Mouse (Mus musculus) neutrophil, adult 5-6 weeks (primary cell): Measurements from ENCODE around the gene Agbl4. TPM values are rescaled to one million over a fixed set of nuclear protein-coding genes. Genes with fewer than 3 reads are reported as not detected.

Source experiments
- ATAC-seq: fragments of 151-379, 151-347 bp; 2 replicates; pipeline ENCODE4 v1.8.0; 2017; ENCODE audit warnings: mild to moderate bottlenecking, moderate TSS enrichment; ENCODE audit not compliant: insufficient number of reproducible peaks, poor library complexity, low FRiP score, severe bottlenecking; ENCODE audit errors: extremely low read depth
- total RNA-seq: library from RNA; stranded (forward); fragments of 200-1000 nt; gene quantifications from 2 replicates; pipeline ENCODE4 v1.2.3, GENCODE M21; 2017

Agbl4 gene
- total RNA-seq, 1 experiment from 2014 or later, result not detected

DNA sequence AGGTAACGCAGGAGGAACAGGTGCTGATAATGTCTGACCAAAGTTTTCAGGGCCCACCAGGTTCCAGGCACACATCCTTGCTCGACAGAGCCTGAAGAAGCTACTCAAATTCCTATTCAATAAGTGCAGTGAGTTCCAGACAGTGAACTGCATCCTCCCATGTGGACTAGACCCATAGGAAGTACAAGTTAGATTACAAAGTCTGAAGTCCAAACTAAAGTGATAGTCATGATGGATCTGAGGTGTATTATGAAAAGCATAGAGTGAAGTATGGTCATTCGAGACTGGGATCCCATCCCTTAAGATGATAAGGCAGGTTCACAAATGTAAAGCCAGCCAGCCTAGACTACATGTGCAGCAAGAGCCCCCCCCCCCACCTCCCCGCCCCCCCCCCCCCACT is 1023.5 kb downstream of the Agbl4 start:
- ATAC-seq, result no peak

DNA sequence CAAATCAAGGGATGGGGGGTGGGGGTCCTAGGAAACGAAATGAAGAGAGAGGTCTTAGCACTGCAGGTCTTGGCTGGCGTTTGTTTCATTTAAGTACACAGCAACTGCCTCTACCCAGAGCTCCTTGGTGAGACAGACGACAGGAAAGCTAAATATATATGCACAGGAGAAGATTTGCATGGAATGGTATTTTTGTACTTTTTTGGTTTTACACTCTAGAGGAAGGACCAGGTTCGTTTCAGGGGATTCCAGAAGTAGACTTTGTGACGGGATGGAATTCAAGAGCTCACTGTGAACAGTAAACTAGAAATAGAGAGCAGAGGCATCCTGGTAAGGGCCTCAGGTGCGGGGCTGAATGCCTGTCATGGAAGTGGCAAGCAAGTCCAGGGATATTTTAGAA is 1024.3 kb downstream of the Agbl4 start:
- no peak for ATAC-seq

DNA sequence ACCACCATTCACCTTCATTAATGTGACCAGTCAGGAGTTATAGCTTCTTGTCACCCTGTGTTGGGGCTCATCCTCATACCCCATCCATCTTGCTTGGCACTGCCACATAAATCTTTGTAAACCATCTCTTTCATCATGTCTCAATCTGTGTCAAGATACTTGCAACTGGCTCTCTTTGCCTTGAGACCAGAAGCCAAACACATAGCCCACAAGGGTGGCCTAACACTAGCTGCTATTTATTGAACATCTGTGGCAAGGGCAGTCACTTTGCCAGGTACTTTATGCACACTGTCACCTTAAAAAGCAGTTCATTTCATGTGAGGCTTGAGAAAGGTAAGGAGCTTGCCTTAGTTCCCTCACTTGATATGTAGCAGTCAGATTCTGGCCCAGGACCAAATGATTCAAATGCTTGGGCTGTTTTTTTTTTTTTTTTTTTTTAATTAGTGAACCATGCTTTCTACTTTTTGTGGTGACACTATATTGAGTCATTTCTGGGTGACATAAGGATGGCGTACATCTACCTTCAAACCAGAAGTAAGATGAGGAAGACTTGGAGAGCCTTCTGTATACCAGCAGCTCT is 1027.0 kb downstream of the Agbl4 start:
- ATAC-seq, result no peak

DNA sequence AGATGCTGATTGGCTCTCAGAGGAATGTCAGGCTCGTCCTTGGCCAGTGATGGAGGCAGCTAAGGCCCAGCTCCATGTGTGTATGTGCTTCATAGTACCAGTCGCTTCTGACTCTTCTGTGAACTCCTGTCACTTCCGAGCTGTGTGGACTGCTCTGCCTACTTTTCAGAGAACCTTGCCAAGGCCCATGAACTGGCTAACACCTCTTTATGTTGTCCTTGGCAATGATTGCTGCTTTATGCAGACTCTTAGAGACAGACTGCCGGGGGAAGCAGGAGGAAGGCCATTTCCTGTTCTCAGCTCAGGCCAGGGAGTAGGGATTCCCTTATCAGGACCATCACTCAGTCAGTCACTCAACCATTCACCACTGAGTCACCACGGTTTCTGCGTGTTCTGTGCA is 1027.7 kb downstream of the Agbl4 start:
- no peak for ATAC-seq

DNA sequence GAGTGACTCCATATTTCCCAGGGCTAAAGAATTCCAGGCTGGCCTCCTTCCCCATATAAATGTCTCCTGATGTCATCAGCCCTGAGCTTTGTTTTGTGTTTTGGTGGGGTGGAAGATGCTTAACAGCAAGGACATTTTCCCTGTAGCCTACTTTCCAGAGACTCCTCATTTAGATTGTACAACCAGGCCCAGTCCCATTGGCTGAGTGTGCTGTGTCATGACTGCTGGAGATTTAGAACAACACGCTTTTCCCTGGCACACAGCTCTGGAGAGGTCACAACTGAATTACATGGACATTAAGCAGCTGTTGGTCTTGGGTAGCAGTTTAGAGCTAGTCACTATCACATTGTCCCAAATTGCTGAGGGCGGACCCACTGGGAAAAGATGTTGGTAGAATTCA is 1033.7 kb downstream of the Agbl4 start:
- ATAC-seq, result no peak

DNA sequence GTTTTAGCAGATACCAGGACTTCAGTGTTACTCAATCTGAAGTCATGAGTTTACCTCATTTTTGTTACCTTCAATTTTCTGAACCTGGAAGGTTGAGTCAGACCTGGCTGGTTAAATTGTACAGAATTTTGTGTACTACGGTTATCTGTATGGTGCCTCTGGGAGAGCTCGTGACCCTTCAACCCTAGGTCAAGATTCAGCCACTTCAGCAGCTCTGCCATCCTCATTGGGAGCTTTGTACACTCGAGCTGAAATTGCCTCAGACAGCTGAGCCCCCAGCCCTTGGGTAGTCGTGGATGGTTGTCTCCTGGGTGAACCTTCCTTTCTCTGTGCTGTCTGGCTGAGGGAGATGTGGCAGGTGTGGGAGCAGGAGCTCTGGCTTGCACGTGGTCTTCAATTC is 1034.6 kb downstream of the Agbl4 start:
- ATAC-seq, result no peak

DNA sequence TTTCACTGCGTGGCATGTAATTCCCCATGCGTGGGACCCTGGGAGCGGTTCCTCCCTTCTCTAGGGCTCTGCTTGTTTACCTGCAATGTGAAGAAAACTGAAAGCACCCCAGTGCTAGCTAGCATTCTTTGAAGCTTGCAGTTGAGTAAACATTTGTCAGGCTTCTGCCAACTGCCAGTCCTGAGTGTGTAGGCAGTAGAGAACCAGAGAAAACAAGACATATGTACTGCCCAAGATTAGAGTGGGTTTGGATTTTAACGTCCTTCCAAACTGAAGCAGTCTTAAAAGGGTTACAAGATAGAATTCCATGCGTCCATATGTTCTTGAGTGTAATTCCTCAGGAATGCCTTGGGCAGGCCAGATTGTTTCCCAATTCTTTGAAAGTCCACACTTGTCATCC is 1035.0 kb downstream of the Agbl4 start:
- ATAC-seq, result no peak

DNA sequence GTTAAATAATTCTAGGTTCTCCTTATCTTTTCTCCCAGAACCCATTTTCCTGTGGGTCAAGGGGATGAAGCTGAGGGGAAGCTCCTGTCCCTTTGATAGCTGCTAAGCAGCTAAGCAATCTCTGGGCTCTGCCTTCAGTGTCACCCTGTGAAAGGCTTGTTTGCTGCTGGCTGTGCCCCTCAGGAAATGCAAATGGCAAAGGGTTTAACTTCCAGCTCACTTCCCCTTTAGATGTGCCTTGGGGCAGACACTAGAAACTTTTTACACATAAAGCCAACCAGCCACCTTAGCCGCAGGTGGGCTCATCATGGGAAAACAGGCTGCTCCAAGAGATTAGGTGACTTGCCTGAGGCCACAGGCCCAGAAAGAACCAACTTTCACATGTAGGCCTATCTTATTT is 1044.2 kb downstream of the Agbl4 start:
- peak; percentile 63 for ATAC-seq

DNA sequence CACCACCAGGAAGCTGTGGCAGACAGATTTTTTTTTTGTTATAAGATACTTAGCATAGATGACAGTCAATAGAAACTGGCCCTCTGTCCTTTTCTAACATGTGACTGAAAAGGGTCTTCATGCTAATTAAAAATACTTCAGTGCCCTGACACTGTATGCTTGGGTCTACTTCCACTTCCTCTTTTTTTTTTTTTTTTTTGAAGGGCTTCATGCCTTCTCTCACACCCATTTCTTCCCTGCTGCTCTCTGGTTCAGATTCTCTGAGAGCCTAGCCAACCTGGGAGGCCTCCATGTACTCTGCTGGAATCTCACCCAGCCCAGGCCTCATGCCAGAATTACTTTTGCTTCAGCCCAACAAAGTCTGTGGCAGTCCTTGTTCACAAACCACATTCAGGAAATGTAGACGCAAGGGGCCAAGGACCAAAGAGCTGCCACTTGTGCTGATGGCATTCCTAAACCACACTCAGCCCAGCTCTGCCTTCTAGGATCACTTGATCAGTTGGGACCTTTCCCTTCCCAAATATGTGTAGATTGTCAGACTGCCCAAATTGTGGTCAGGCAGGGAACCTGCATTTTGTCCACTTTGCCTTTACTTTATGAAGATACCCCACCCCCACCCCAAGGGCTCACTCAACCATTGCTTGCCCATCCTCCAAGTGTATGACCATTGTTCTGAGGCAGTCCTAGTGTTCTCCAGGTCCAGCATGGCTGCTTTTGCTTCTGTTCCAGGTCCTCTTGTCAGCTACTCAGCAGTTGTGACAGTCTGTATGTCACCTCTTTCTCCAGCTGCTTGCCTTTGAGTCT is 1045.2 kb downstream of the Agbl4 start:
- peak; percentile 90 for ATAC-seq

DNA sequence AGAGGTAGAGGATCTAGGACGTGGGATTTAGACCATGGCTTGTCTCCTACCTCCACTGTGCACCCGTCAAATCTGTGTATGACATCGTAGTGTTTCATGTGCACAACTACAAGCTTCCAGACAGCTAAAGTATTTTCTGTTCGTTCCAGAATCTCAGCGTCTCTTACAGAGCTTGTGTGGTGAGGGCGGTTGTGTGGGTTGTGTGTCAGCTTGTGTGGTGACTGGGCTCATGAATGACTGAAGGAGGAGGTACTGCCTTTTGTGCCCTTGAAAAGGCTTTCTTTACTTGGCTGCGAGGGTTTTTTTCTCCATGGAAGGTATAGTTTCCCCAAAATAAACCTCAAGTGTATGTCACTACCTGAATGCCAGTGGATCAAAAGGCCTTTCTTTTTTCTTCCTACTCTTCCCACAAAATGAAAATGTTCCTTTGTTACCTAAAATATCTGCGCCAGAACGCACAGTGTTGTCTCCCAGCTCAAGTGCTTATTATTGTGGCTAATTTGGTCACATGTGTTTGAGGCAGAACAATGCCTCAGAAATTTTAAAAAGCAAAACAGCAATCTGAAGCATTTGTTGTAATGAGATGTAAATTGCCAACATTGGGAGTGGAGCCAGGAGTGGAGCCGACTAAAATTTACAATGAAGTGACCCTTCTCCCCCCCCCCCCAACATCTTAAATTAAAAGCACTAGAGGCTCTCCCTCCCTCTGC is 1046.6 kb downstream of the Agbl4 start:
- ATAC-seq, result no peak

DNA sequence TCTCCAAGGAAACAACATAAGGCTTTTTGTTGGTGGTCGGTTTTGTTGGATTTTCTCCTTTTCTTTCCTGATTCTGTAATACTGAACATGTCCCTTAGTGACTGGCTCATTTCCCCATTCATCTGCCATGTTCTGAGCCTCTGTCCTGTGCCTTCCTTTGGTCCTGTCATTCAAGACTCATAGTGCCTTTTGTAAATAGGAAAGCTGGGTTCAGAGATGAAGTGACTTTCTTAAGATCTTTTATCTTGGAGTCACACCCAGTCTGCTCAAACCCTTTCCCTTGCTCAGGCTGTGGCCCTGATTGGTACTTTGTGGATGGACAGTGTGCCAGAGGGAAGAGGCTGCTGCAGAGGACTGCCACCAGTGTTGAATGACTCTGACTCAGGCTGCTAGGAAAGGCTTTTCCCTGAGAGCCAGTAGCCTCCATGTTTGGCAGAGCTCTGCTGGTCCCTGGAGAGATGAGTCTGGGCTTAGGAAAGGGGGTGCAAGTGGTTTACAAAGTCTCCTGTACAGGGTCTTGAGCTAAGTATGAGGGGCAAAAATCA is 1047.2 kb downstream of the Agbl4 start:
- no peak for ATAC-seq

DNA sequence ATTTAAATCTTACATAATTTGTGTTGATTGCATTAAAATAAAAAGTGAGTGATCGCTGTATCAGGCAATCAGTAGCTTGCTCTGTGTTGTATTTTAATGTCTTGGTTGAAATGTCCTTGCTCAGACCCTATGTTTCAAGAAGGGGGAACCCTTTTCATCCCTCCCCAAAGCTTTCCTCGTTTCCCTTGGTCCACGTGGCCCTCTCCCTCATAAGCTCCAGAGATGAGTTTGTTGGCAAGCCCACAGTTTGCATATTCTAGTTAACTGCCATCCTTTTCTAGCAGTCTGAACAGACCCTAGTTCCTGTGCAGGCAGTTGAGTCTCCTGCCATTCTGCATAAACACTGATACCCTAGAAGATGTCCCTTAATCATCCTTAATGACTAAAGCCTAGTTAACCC is 1050.5 kb downstream of the Agbl4 start:
- no peak for ATAC-seq

DNA sequence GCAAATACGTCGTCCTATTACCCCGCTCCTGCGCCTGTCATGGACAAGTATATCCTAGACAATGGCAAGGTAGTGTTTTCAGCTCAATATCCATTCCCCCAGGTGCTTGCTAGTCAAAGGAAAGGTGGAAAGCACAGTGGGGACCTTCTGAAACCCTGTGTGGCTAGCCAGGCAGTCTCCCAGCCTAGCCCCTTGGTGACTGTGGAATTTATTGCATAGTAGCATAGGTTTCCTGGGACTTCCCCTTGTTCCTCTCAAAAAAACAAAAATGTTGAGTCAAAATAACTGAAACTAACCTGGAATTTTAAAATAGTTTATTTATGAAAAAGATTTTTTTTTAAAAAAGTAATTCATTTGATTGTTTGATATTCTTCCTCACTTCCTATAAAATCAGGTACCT is 1051.1 kb downstream of the Agbl4 start:
- no peak for ATAC-seq

DNA sequence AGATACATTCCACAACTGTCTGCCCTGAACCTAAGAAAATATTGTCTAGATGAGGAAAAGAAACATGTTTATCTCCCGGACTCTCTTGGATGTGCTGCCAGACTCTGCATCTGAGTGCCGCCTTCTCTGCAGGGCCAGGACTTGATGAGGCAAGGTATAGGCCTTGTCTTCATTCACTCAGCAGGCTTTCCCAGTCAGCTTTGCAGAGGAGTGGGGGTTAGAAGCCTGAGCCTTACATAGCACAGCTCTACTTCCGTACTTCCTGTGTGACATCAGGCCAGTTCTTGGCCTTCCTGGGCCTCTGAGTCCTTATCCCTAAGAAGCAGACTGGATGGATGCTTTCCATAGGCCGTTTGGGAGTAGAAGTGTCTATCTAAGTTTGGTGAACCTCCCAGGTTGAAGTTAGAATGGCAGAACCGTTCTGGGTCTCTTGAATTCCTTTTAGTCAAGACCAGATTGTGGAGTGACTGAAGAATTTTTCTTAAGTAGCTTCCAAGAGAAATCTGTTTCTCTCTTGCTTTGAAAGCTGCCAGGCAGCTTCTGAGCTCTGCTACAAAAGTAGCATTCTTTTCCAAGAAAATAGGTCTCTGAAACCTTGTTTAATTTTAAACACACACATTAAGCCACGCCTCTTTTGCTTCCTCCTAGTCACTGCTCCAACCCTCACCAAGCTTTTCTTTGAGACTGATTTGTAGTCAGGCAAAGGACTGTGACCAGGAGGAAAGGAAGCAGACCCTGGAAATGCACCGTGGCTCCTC is 1052.2 kb downstream of the Agbl4 start:
- no peak for ATAC-seq

DNA sequence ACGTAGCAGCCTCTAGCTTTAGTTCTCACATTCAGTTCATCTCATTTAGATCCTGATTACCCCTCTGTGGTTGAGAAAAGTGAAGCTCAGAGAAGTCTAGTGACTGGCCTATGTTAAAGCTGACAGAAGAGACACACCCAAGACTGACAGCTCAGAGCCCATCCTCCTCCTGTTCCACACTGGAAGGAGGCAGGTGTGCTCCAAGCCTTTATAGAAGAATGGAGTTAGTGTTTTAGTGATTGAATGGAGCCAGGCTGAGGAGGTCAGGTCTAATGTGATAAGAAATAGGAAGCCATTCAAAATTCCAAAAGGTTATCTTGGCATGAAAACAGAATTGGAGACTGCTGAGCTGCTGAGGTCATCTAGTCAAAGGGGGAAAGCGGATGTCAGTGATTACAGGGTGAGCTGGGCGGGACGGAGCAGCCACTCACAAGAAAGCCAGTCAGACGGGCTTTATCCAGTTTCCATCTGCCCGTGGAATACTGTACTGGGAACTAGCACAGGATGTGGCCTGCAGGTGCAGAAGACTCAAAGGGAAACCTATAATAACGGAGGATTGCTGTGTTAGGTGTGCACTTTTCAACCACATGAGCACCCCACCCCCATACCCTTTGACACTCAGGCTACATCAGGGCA is 1053.9 kb downstream of the Agbl4 start:
- no peak for ATAC-seq

DNA sequence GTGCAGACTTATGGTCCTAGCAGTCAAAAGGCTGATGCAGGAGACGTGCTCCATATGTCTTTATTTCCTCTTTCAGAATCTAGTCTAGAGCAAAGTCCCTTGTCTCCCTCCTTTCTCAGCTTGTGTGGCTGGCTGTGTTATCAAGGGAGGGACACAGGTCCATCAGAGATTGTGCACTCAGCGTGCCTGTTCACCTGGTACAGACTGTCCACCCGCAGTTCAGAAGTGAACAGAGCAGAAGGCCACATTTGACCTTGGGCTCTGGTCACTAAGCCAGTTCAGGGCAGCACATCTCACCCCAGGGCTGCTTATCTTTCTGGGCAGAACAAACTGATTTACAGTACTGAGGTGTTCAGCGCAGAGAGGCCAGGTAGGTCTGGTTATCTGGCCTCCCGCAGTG is 1054.7 kb downstream of the Agbl4 start:
- no peak for ATAC-seq

DNA sequence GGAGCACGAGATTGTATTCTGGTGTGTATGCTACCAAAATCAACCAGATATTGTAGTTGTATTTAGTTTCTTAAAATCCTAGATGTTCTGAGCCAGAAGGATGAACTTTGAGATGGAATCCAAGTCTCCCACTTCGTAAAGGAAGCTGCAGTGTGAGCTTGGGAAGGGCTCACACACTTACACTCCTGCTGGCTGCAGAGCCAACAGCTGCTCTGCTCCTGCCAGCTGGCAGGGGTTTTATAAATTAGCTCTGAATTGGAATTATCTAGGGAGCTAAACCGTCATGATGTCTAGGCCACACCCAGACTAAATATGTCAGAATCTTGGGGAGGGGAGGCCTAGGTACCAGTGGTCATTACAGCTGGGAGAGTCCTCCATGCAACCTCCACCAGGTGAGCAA is 1055.8 kb downstream of the Agbl4 start:
- no peak for ATAC-seq

DNA sequence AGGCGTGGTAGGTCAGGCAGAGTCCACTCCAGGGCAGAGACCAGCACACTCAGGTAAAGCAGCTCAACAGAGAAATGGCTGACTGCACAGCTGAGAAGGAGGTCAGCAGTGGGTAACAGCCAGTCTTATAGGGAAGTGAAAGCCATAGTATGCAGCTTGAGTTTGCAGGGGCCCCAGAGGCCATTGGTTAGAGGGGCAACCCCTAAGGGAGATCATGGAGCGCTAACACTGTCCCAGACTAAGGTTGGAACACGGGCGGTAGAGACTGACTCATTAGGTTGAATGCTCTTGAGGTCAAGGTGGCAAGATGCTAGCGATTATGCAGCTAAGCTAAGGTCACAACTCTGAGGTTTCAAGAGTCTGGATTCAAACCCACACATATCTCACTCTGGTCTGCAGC is 1058.2 kb downstream of the Agbl4 start:
- ATAC-seq, result peak; percentile 92

DNA sequence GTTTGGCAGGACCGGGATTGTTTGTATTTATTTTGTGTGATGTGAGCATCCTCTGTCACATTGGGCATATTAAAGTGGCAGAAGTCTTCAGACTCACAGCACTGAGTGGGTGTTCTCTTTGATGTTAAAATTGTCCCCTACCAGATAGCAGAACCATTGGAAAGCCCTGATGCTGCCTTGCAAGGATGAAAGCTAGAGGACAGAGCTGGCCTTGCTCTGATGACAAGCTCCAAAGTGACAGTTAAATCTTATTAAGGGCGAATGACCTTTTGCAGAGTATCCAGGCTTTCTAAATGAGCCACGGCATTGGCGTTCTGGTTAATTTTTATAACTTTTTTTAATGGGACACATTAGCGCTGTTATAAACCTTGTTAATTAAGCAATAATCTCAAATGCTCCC is 1060.1 kb downstream of the Agbl4 start:
- ATAC-seq, result no peak
